9 mouse cellular contexts compared by ENCODE assay signal in the genomic region with DNA sequence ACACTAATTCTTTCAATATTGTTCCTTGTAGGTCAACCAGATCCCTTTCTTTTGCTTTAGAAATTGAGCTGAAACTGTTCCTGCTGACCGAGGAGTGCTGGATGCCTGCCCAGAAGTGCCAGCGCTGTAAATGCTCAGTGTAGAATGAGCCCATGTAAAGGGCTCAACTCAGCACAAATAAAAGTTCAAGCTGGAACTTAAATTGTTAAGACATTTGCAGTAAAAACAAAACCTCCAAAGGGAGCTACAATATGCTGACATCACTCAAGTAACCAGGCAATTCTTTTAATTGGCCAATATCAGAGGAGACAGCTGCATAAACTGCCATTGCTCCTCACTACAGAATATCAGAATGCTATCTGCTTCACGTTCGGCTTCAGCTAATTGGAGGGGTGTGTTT. TPM values are rescaled to one million over a fixed set of nuclear protein-coding genes. Genes with fewer than 3 reads are reported as not detected.
A peak's percentile ranks its signal among the peaks of the same experiment; 100 is the strongest.
DNase-seq lines count a peak whose midpoint lies in the region; ATAC-seq and TF ChIP-seq lines count a peak whose summit lies in the region.
"Had no signal": no experiment of that assay in that cellular context is flagged by ENCODE, and none has a peak within 500 bp of the region (broad histone marks: within the 10 kb centered on the region; RNA-seq: fewer than 3 reads in every experiment).

No protein-coding gene starts in this region.

- H3K36me3 ChIP-seq in kidney, embryonic 15.5 days, result peaks cover 40% of the 10 kb centered on the region
- peaks cover 23% of the 10 kb centered on the region for H3K36me3 ChIP-seq in forebrain, postnatal 0 days (ENCODE audit: insufficient read depth)

- no peak overlapping the region for H3K27ac ChIP-seq in kidney, embryonic 15.5 days
- no peak overlapping the region for H3K27ac ChIP-seq in forebrain, postnatal 0 days (ENCODE audit: low read depth, low read length)
- H3K27ac ChIP-seq: stomach, embryonic 15.5 days had no signal

- H3K27me3 ChIP-seq in kidney, embryonic 15.5 days, result no peaks in the 10 kb centered on the region
- no peaks in the 10 kb centered on the region for H3K27me3 ChIP-seq in forebrain, postnatal 0 days (ENCODE audit: insufficient read depth, low read length)
- H3K27me3 ChIP-seq: stomach, embryonic 15.5 days had no signal

- ATAC-seq in kidney, embryonic 15.5 days (replicated peaks; ENCODE audit: low FRiP score), result no peak
- peak; percentile 60 for ATAC-seq in forebrain, postnatal 0 days
- ATAC-seq in erythroid progenitor cell, adult 5-6 weeks (replicated peaks; ENCODE audit: low FRiP score, poor library complexity, severe bottlenecking), result no peak

- H3K4me3 ChIP-seq in kidney, embryonic 15.5 days (replicated peaks), result no peak overlapping the region
- H3K4me3 ChIP-seq in forebrain, postnatal 0 days (ENCODE audit: low read depth, low read length), result no peak overlapping the region
- H3K4me3 ChIP-seq: stomach, embryonic 15.5 days had no signal

- H3K4me2 ChIP-seq in kidney, embryonic 15.5 days, result no peak overlapping the region
- no peak overlapping the region for H3K4me2 ChIP-seq in forebrain, postnatal 0 days (ENCODE audit: low read depth)
- H3K4me2 ChIP-seq: stomach, embryonic 15.5 days had no signal

- H3K9me3 ChIP-seq in kidney, embryonic 15.5 days (replicated peaks), result 0 out of 2 replicates have a peak, but pooled peaks cover 5% of the 10 kb centered on the region
- no peaks in the 10 kb centered on the region for H3K9me3 ChIP-seq in forebrain, postnatal 0 days (ENCODE audit: low read length)
- H3K9me3 ChIP-seq: stomach, embryonic 15.5 days had no signal

- DNase-seq in cerebellum, postnatal 25 days, result peak; percentile 55 to 80
- no peak for DNase-seq in cerebellum, adult 11-12 months
- DNase-seq in kidney, adult 9 months, result peak; percentile 28
- DNase-seq in 3T3-L1 (ENCODE audit: low read depth, low spot score), result peak; percentile 8
- peak; percentile 44 for DNase-seq in forebrain, postnatal 0 days
- no peak for DNase-seq in spleen, postnatal 4 days (ENCODE audit: low spot score in 2 of 2)

- 0 out of 2 replicates have a peak, but pooled peaks cover under 1% of the 10 kb centered on the region for H3K4me1 ChIP-seq in kidney, embryonic 15.5 days
- 0 out of 2 replicates have a peak, but pooled peaks cover 4% of the 10 kb centered on the region for H3K4me1 ChIP-seq in forebrain, postnatal 0 days (ENCODE audit: insufficient read depth)
- H3K4me1 ChIP-seq: stomach, embryonic 15.5 days had no signal

- no peak overlapping the region for H3K9ac ChIP-seq in kidney, embryonic 15.5 days
- H3K9ac ChIP-seq in forebrain, postnatal 0 days, result no peak overlapping the region
- H3K9ac ChIP-seq: stomach, embryonic 15.5 days had no signal

- TF ChIP-seq CTCF in forebrain, postnatal 0 days (IDR thresholded peaks at IDR 0.05; ENCODE audit: low read depth), result no peak

- WGBS in kidney, embryonic 15.5 days, result 62% methylated on average over 4 of the region's 4 CpGs
- 11% methylated on average over 4 of the region's 4 CpGs for WGBS in forebrain, postnatal 0 days

RNA-seq across cellular contexts. Expression of gene Nkiras1, which starts 7.5 kb away (rescaled TPM):
- polyA plus RNA-seq in kidney, embryonic 15.5 days (2015; fragmentation: Nextera tagmentation; extraction: Ambion mirVana), result 15.0 and 17.6 TPM in 2 replicates
- 19.2 and 23.8 TPM in 2 replicates for total RNA-seq in forebrain, postnatal 0 days (2014; rRNA removed)
- polyA plus RNA-seq in forebrain, postnatal 0 days (2015; fragmentation: Nextera tagmentation; extraction: Ambion mirVana), result 47.1 and 54.9 TPM in 2 replicates
- 0.36 and 3.8 TPM in 2 replicates for total RNA-seq in erythroid progenitor cell, adult 5-6 weeks (2015; ENCODE audit: low replicate concordance)
- 0.30 and 2.6 TPM in 2 replicates for total RNA-seq in erythroid progenitor cell, adult 5-6 weeks (2017; ENCODE audit: low replicate concordance)

RNA-seq across cellular contexts. Expression of gene Rpl15, which starts 7.8 kb away (rescaled TPM):
- polyA plus RNA-seq in kidney, embryonic 15.5 days (2015; fragmentation: Nextera tagmentation; extraction: Ambion mirVana), result 429 and 508 TPM in 2 replicates
- 701 and 898 TPM in 2 replicates for total RNA-seq in forebrain, postnatal 0 days (2014; rRNA removed)
- 300 and 371 TPM in 2 replicates for polyA plus RNA-seq in forebrain, postnatal 0 days (2015; fragmentation: Nextera tagmentation; extraction: Ambion mirVana)
- 659 and 700 TPM in 2 replicates for total RNA-seq in erythroid progenitor cell, adult 5-6 weeks (2015; ENCODE audit: low replicate concordance)
- total RNA-seq in erythroid progenitor cell, adult 5-6 weeks (2017; ENCODE audit: low replicate concordance), result 382 and 679 TPM in 2 replicates

RNA-seq across cellular contexts. Expression of gene Nr1d2, which starts 24.5 kb away (rescaled TPM):
- polyA plus RNA-seq in kidney, embryonic 15.5 days (2015; fragmentation: Nextera tagmentation; extraction: Ambion mirVana), result 9.6 and 9.9 TPM in 2 replicates
- 21.1 and 24.4 TPM in 2 replicates for total RNA-seq in forebrain, postnatal 0 days (2014; rRNA removed)
- 5.6 and 7.1 TPM in 2 replicates for polyA plus RNA-seq in forebrain, postnatal 0 days (2015; fragmentation: Nextera tagmentation; extraction: Ambion mirVana)
- 4.6 TPM in 1 of 2 replicates, not detected in the other for total RNA-seq in erythroid progenitor cell, adult 5-6 weeks (2015; ENCODE audit: low replicate concordance)
- 2.2 and 7.3 TPM in 2 replicates for total RNA-seq in erythroid progenitor cell, adult 5-6 weeks (2017; ENCODE audit: low replicate concordance)

Comparison
In these comparisons a context has a peak if more than half of its experiments do, and no peak if none do; other contexts are left out.
1. DNase-seq: peak in cerebellum, postnatal 25 days (2 of 2), kidney, adult 9 months (single experiment), 3T3-L1 (single experiment) and forebrain, postnatal 0 days (single experiment); none in cerebellum, adult 11-12 months (single experiment) and spleen, postnatal 4 days (0 of 2).